Mouse (Mus musculus) embryonic fibroblast, embryonic 13.5 days (primary cell): ENCODE measurements around the gene Kcnip4. TPM values are rescaled to one million over a fixed set of nuclear protein-coding genes. Genes with fewer than 3 reads are reported as not detected.

Source experiments
- H3K27ac ChIP-seq: 2 replicates; pipeline ENCODE4 v1.5.1; 2012; ENCODE audit warnings: low read length, control low read depth, inconsistent platforms; ENCODE audit not compliant: insufficient read depth
- H3K4me1 ChIP-seq: 2 replicates; pipeline ENCODE4 v1.6.1; 2011; ENCODE audit warnings: low read length; ENCODE audit not compliant: control insufficient read depth, insufficient read depth
- H3K4me3 ChIP-seq: 2 replicates; pipeline ENCODE4 v1.5.1; 2011; ENCODE audit warnings: mild to moderate bottlenecking, control low read depth, low read length; ENCODE audit not compliant: insufficient read depth
- CTCF ChIP-seq: IDR thresholded peaks from 2 replicates; pipeline ENCODE4 v1.5.1; 2011; ENCODE audit warnings: mild to moderate bottlenecking, control low read depth, low read length, moderate library complexity, borderline replicate concordance; ENCODE audit not compliant: insufficient read depth
- POLR2A ChIP-seq: IDR thresholded peaks from 2 replicates; pipeline ENCODE4 v1.6.1; 2011; ENCODE audit warnings: low read depth, mild to moderate bottlenecking, control low read depth, low read length, moderate library complexity
- polyA plus RNA-seq: library from polyadenylated mRNA; stranded (reverse); fragments of >200 nt; gene quantifications from 2 replicates; pipeline ENCODE4 v1.2.4, GENCODE M21; 2011; ENCODE audit warnings: low read depth; ENCODE audit not compliant: missing spikeins, insufficient read length

Gene Kcnip4
- polyA plus RNA-seq, 1 experiment, result 0.30 TPM

DNA sequence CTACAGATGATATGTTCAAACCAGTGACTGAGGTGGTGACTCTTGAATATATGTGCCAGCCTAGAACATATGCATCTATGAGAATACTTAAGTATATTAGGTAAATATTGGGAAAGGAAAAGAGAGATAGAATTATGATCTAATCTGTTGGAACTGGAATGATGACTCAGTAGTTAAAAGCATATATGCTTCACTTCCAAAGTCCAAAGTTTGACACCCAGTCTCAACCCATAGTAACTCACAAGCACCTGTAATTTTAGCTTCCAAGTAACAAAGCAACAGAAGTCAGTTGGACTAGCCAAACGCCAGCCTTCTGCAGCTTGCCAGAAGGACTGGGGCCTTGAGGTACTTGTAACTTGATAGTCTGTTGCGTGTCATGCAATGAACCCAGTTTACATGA, 1041.6 kb downstream of the Kcnip4 start:
- no peak overlapping the region for H3K4me3 ChIP-seq
- no peak for TF ChIP-seq CTCF
- no peak for TF ChIP-seq POLR2A
- no peak overlapping the region for H3K27ac ChIP-seq
- no peaks in the 10 kb centered on the region; the same call in 1 of the 2 replicates for H3K4me1 ChIP-seq

DNA sequence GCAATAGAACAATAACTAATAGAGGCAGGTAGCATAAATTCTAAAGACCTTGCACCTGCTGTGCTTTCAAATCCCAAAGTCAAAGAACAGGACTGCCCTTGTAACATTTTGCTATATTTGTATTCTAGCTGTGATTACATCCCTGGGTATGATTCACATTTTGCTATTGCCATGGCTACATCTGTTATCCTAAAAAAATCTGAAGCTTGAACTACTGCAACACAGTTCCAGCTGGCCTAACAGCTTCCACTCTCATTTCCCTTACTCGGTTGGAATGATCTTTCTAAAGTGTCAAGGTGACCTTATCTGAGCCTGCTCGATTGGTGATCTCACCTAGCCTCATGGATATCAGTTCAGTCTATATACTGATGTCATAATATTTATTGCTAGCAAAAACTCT, 1064.5 kb downstream of the Kcnip4 start:
- H3K4me3 ChIP-seq, result no peak overlapping the region
- no peak for TF ChIP-seq POLR2A
- no peak for TF ChIP-seq CTCF
- H3K27ac ChIP-seq, result no peak overlapping the region
- H3K4me1 ChIP-seq, result no peaks in the 10 kb centered on the region

DNA sequence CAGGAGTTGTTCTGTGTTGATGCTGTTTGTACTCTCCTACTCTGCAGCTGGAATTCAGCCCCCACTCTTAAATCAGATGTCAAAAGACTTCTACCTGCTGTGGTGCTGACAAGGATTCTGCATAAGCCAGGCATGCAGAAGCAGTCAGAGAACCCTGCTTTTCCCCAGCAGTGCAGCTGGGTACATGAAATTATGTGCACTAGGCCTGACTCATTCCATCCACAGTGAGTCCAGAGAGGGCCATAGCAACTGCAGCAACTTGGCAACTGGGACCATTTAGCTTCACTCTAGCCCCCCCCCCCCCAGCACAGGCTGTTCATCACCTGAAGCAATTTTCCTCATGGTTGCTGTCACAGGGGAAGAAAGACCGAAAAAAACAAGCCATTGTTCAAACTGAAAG, 1075.8 kb downstream of the Kcnip4 start:
- TF ChIP-seq POLR2A (no peak), CTCF (no peak)
- Histone ChIP-seq H3K4me1 (no peaks in the 10 kb centered on the region), H3K4me3 (no peak overlapping the region), H3K27ac (no peak overlapping the region)

DNA sequence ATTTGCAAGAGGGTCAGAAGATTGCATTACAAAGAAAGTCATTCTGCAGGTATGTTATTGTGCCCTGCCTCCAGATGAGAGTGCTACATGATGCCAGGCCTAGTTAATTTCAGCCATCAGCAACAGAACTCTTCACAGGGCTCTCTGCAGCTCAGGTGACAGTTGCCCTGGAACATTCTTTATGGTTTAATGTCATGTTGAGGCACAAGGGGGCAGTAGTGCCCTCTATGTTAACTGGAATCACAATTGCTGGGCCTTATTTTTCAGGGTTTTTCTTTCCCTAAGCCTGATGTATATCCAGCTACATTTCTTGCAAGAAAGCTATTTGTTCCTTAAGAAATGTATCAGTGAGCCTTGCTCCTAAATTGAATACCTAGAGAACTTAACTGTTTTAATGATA, 1094.2 kb downstream of the Kcnip4 start:
- no peaks in the 10 kb centered on the region for H3K4me1 ChIP-seq
- H3K27ac ChIP-seq, result no peak overlapping the region
- no peak overlapping the region for H3K4me3 ChIP-seq
- TF ChIP-seq POLR2A, result no peak

DNA sequence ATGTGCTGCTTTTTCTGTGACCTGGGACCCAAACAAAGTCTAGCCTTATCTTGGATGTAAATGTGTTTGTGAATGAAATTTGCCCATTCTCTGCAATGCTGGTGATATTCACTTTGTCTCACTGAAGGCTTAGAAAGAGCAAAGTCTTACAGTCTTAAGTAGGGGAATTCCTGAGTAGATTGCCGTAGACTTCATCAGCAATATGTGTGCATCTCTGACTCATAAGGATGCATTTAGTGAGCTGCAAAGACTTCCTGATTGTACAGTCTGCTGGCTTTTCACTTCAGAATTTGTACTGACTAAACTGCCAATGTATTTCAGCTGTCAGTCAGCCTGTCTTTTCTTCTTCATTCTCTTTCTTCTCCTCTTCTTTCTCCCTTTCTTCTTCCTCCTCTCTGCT, 1102.8 kb downstream of the Kcnip4 start:
- H3K4me1 ChIP-seq, result 0 out of 2 replicates have a peak, but pooled peaks cover 2% of the 10 kb centered on the region
- no peak overlapping the region for H3K4me3 ChIP-seq
- no peak for TF ChIP-seq CTCF
- no peak for TF ChIP-seq POLR2A
- H3K27ac ChIP-seq, result peak overlapping the region; percentile 52; the same call in 1 of the 2 replicates

DNA sequence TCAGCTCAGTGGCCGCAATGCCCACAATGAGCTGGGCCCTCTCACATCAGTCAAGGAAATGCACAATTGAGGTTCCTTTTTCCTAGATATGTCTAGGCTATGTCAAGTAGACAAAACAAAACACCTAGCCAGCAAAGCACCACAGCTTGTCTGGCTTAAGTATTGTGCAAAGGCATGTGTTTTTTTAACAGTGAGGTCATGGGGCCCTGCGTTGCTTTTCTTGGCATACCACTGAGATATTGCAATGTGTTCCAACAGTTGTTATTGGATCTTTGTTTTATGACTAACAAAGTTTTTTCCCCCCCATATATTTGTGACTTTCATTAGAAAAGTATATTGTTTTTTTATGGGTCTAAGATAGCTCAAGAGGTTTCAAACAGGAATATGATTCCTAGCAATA, 1105.0 kb downstream of the Kcnip4 start:
- H3K4me1 ChIP-seq, result 0 out of 2 replicates have a peak, but pooled peaks cover 2% of the 10 kb centered on the region
- H3K4me3 ChIP-seq, result no peak overlapping the region
- H3K27ac ChIP-seq, result peak overlapping the region; percentile 67; the same call in 1 of the 2 replicates
- TF ChIP-seq CTCF, result no peak
- no peak for TF ChIP-seq POLR2A

DNA sequence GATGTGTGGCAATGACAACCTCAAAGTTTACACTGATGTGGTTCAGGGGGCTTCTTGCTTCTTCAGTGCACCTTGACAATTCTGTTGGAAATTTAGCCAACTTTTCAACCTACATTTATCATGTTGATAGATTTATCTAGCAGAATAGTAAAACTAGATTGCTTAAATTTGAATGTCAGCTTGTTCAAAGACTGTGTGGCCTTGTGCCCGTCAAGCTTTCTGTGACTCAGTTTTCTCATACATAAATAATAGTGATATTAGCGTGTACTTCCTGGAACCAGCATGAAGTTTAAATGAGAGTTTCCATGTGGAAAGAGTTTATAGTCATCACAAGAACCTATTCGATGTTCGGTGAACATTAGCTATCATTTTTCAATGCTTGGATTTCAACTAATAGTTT, 1112.4 kb downstream of the Kcnip4 start:
- no peak overlapping the region for H3K27ac ChIP-seq
- no peak overlapping the region for H3K4me3 ChIP-seq

DNA sequence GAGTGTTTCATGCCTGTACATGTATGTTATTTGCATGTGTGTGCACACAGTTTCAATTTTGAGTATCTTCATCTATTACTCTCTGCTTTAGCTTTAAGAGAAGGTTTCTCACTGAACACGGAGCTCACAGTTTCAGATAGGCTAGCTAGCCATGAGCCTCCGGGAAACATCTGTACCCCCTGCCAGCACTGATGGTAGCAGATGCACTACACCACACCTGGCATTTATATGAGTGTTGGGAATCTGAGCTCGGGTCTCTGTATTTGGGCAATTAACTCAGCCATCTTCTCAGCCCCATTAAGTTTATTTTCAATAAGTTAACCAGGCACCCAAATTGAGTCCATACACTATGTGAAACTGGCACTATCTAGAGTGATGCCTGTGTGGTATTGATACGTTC, 1113.2 kb downstream of the Kcnip4 start:
- Histone ChIP-seq H3K4me3 (no peak overlapping the region), H3K4me1 (0 out of 2 replicates have a peak, but pooled peaks cover 3% of the 10 kb centered on the region), H3K27ac (no peak overlapping the region)
- no peak for TF ChIP-seq CTCF
- TF ChIP-seq POLR2A, result no peak

More for the DNA sequence above, 1112.4 kb downstream of the Kcnip4 start:
- 0 out of 2 replicates have a peak, but pooled peaks cover 3% of the 10 kb centered on the region for H3K4me1 ChIP-seq
- TF ChIP-seq POLR2A, result no peak
- TF ChIP-seq CTCF, result no peak

DNA sequence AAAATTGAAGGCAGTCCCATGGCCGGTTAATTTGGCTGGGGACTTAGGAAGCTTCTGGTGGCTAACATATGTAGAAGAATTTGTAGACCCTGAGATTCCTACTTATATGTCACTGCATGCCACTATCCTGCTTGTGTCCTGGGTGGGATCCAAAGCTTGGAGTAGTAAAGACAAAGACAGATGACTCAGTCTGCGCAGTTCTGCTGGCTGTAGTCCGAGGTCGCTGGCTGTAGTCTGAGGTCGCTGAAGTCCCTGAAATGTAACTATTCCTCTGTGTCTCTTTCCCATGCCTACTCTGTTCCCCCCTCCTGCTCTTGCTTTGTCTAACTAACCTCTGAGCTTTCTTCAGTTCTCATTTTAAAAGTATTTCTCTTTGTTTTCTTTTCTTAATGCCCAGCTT, 1114.4 kb downstream of the Kcnip4 start:
- H3K27ac ChIP-seq, result no peak overlapping the region; the same call in 1 of the 2 replicates
- H3K4me3 ChIP-seq, result no peak overlapping the region
- TF ChIP-seq CTCF, result no peak
- no peak for TF ChIP-seq POLR2A
- H3K4me1 ChIP-seq, result 0 out of 2 replicates have a peak, but pooled peaks cover 3% of the 10 kb centered on the region

DNA sequence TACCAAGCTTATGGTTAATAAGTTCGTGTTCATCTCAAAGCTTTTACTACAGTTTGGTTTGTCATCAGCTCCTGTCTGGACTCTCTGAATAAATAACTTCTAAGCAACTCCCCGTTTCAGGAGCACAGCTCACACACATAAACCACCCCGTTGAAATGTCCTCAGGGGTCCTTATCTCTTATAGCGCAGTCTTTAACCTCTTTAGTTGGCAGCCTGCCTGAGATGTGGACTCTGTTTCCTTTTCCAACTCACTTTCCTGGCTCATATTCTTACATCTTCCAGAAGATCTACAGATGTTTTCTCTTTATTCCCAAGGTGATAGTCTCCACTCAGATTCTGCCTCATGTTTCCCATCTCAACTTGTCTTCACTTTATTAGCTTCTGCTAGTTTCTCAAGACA, 1116.4 kb downstream of the Kcnip4 start:
- Histone ChIP-seq H3K4me1 (0 out of 2 replicates have a peak, but pooled peaks cover 3% of the 10 kb centered on the region), H3K4me3 (no peak overlapping the region), H3K27ac (no peak overlapping the region)
- no peak for TF ChIP-seq POLR2A
- no peak for TF ChIP-seq CTCF

DNA sequence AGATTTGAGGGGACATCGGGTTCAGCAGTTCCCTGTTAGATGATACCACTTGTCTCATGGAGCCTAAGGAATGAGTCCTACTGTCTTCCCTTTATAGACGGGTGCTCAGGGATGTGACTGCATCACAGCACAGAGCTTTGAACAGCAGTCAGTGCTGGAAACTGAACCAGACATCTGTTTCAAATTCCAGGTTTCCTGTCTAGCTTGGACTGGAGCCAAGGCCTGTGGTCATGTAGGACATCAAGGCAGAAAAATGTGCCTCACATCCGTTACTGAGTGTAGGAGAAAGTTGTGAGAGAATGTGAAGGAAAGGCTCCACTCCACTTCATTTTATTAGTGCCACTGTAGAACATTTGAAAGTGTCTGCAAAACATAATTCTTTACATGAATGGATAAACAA, 1122.2 kb downstream of the Kcnip4 start:
- H3K27ac ChIP-seq, result peak overlapping the region; percentile 67; the same call in 1 of the 2 replicates
- TF ChIP-seq POLR2A (no peak), CTCF (no peak)
- no peak overlapping the region for H3K4me3 ChIP-seq

More for the DNA sequence above, 1122.2 kb downstream of the Kcnip4 start:
- no peaks in the 10 kb centered on the region for H3K4me1 ChIP-seq
